Mouse (Mus musculus) embryo, embryonic 9.5 days (tissue): ENCODE measurements around the gene Ppp1r15a.
A peak's percentile ranks its signal among the peaks of the same experiment; 100 is the strongest.
"Not testable (repeated sequence)": the region's sequence is repeated elsewhere in the genome, so short reads cannot be mapped to it uniquely, and the experiment has no call there.

Source experiments
- DNase-seq: peaks from one replicate; pipeline ENCODE4 v3.0.0-alpha.2; 2017; ENCODE audit errors: extremely low spot score

Gene Ppp1r15a

DNA sequence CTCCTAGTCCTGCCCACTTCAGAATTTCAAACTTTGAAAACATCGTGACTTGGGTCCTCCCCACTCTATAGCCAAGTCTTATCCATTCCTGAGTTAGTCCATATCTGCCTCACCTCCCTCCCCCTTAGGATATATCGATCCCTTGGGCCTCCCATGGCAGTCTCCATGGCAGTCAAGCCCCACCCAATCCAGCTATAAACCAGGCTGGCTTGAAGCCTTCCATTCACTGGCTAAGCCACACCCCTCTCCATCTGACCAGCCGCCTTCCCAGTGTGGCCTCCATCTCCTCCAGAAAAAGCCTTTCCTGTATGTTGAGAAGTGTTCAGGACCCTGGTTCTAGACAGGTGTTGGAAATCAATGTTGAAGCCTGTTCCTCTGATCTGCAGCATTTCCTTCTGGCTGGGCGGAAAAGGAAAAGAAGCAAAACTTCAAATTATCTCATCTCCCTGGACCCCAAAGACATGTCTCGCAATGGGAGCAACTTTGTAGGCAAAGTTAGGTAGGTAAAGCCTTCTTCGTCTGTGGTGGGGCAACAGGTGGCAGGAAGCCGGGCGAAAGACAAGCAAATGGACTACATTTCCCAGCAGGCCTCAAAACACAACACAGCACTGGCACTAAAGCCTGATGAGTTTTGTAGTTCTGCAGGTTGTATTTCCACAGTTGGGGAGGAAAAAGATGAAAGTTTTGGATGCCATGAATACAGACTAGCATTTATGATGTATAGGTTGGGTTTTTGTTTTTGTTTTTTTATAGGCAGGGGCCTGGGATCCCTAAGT is 6.5 kb downstream of the Ppp1r15a start:
- DNase-seq: no peak

DNA sequence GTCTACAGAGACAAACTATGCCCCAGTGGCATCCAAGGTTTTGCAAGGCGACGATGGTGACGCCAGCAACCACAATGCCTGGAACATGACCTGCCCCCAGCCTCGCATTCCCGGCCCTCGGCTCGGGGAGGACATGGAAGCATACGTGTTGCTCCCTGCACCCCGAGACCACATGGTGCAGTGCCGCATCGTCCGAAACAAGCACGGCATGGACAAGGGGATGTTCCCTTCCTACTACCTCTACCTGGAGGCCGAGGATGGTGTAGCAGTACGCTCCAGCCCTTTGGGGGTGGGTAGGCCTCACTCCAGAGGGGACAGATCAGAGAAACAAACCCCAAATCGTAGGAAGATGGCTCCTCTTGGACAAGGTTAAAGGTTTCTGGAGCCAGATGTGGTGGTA is 7.5 kb downstream of the Ppp1r15a start:
- no peak for DNase-seq

DNA sequence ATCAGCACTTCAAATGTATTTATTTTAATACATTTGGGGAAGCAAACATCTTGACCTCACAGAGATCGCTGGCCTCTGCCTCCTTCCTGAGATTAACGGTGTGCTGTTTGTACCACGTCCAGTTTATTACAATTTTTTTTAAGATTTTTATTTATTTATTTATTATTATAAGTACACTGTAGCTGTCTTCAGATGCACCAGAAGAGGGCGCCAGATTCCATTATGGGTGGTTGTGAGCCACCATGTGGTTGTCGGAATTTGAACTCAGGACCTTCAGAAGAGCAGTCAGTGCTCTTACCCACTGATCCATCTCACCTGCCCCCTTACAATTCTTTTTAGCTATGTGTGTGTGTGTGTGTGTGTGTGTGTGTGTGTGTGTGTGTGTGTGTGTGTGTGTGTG is 9.2 kb downstream of the Ppp1r15a start:
- not testable (repeated sequence) for DNase-seq

DNA sequence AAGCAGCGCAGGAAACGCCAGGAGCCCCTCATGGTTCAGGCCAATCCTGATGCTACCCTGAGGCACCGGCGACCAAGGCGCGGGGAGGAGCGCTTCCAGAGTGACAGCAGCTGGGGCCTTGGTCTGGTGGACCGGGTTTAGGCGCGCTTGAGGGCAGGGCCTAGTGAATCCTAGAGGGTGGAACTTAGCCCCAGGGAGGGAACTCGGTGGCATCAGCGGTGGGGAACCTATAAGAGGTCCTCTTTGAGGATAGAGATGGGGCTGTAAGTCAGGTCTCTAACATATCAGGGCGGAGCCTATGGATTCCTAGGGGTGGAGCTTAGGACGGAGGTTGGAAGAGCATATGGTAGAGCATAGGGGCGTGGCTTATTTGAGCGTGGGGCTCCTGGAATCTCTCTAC is 10.6 kb downstream of the Ppp1r15a start:
- peak; percentile 56 for DNase-seq

DNA sequence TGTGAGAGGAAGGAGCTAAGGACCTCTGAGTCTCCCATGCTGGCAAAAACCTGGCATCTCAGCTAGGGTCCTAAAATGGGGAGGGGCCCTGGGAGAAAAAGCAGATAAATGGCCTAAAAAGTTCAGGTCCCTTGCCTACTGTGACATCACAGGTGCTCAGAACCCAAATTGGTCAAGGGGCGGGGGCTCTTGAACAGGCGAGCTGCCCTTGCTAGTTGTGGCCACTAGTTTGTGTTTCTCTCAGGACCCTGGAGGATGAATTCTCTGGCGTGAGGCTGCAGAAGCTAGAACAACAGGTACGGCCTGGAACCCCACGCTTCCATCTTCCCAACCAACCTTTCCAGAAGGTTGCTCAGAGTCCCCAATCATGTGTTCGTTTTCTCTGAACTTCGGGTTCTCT is 11.7 kb downstream of the Ppp1r15a start:
- no peak for DNase-seq

DNA sequence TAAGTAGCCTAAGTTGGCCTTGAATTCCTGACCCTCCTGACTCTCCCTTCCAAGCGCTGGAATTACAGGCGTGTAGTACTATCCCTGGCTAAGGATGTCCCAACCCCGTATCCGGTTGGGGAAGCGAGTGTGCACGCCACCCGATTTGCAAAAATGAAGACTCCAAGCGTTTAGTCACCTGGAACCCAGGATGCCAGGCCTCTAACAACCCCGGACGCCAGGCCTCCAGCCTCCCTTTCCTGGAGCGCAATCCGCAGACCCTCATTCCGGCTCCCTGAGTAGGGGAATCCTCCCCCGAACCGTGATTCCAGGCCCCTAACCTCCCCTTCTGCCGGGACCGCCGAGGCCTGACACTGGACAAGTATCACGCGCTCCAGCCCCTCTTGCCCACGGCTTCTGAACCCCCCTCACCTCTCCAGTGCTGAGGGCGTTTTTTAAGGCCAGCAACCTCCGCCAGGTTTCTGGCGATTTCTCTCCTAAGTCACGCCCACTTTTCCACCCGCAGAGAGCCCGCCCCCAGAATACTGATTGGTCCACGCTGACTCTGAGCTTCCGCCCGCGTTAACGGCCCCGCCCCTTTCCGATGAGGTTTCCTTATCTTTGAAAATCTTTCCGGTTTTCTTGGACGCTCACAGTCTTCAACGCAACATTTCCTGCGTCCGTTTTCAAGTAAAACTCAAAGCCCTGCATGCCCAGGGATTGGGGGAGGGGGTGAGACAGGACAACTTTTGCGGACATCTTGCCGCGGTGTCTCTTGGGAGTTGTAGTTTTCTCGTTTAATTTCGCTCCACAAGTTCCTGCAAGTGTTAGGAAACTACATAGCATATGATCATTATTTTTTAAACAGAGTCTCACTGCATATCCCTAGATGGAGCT is 15.9 kb downstream of the Ppp1r15a start, which contains the start of gene Nucb1:
Gene Nucb1, minus strand, starts transcription at position 495 of the 876 bp plus-strand sequence.
- peak; percentile 95 for DNase-seq

DNA sequence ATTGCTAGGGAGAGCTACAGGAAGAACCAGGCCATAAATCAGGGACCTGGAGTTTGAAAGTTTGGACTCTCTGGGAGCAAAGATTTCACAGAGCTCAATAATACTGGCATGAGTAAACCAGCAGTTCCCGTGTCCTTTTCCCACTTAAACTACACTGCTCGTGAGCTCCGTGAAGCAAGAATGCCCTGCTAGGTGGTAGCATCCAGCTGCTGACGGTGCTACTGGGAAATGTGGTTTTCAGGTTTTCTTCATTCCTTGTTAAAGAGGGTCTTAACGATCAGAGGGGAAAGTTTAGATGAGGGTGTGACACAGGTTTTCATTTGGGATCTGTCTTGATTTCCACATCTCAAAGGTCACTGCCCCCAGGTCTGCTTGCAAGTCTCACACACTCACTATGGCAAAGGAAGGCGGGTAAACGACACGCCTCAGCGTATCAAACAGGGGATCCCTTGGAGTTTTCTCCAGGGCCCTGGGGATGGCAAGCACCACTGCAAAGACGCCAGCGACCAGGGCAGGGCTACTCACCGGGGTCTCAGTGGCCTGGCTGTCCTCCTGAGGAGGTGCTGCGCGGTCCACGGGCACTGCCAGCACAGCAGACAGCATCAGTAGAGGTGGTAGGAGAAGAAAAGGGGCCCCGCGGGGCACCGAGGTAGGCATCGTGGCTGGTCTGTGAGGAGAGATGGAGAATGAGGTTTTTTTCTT is 16.7 kb downstream of the Ppp1r15a start:
- no peak for DNase-seq

DNA sequence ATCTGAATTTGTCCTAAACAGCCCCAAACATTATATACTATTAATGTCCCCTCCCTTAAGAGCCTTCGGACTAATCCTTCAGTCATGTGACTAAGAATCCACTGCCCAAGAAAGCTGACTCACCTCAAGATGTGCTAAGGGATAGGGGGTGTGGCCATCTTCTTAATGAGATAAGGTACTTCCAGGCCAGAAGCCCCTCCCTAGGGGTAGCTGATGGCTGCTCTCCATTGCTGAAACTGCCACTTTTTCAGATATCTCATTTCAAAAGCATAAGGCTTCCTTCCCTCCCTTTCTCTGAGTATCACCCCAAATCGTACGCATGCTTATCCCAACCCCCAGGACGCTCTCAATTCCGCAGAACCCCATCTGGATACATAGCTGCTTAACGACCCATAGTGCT is 17.5 kb downstream of the Ppp1r15a start:
- no peak for DNase-seq

DNA sequence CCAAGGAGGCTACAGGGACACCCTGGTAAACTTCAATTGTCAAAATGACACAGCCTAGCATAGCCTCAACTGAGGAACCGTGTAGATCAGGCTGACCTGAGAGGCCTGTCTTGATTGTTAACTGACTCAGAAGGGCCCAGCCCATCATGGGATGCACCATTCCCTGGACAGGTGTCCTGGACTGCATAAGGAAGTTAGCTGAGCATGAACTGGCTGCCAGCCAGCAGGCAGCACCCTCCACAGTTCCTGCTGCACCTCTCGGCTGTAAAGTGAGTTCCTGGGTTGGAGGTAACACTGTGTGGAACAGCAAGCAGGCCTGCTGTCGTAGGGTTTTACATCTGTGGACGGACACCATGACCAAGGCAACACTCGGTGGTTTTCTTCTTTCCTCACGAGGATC is 18.5 kb downstream of the Ppp1r15a start:
- no peak for DNase-seq

DNA sequence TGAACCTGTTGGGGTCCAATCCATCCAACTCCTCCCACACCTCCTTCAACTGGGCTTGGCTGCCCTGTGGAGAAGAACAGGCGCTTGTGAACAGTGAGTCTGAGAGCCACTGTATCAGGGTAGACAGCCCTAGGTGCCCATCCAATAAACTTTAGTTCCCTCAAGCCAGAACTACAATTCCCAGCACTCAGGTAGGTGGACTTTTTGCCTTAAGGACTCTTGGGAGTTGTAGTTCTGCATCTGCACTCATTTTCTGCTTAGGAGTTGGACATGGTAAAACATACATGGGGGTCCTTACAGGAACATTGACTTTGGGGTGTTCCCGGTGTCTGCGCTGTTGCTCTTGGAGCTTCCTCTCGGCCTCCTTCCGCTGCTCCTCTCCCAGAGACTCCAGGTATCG is 27.6 kb downstream of the Ppp1r15a start:
- no peak for DNase-seq

DNA sequence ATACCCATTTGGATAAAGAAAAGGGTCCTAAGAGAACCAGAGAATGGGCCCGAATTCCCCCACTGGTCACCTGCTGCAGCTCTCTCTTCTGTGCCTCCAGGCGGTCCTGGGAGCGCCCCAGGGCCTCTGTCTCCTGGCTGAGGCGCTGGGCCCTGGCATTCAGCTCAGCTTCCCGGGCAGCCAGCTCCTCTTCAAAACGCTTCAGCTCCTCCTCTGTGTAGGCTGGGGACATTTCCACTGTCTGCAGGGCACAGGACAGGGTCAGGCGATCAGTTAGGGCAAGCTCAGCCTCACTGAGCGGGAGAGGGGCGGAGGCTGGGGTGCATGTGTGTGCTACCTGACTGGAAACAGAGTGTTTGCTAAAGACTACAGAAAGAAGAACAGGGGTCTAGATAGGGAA is 31.5 kb downstream of the Ppp1r15a start:
- DNase-seq: no peak

DNA sequence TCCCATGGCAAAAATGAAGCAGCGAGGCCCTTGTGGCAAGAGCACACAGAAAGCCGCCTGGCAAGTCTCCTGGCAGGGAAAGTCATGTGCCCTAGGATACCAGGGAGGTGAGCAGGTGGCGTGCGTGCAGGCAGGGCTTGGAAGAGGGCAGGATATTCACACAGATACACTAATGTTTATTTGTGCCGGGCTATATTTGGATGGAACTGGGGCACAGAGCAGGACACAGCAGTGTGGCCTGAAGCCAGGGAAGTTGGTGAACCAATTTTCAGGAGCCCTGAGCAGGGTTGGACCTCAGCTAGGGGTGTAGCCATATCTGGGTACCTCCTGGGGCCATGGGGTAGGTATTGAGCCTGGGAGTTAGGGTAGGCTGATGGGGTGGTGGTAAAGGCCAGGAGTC is 33.1 kb downstream of the Ppp1r15a start:
- DNase-seq: no peak

DNA sequence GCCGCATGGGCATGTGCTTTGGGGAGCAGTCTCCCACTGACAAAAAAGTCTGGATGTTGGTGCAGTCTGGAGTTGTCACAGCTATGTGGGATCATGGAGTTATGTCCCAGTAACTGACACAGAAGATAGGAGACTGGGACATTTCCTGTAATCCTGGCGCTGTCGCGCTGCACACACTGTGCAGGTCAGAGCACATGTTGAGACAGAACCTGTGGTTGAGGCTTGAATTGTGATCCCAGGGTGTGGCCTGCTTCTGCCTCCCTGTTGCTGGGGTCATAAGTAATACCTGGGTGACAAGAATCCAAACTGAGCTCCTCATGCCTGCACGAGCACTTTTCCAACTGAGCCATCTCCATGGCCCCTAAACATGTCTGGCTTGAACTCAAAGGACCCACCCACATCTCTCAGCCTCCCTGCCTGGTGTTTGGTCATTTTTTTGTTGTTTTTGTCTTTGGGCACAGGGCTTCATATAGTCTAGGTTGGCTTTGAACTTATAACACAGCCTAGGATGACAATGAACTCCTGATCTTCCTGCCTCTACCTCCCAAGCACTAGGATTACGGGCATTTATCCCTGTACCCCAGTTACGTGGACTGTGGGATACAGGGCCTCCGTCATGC is 33.7 kb downstream of the Ppp1r15a start:
- DNase-seq: no peak

DNA sequence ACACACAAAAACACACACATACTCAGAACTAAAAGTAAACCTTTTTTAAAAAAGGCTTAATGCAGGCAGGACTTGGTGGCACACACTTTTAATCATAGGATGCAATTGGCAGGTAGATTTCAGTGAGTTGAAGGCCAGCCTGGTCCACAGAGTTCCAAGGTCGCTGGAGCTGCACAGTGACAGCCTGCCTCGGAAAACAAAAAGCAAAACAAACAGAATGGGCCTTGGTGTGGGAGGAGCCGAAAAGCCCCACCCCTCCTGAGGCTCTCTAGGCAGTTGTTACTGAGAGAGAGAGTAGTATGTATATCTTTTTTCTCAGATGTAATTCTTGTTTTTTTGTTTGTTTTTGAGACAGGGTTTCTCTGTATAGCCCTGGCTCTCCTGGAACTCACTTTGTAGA is 34.8 kb downstream of the Ppp1r15a start:
- DNase-seq: no peak

DNA sequence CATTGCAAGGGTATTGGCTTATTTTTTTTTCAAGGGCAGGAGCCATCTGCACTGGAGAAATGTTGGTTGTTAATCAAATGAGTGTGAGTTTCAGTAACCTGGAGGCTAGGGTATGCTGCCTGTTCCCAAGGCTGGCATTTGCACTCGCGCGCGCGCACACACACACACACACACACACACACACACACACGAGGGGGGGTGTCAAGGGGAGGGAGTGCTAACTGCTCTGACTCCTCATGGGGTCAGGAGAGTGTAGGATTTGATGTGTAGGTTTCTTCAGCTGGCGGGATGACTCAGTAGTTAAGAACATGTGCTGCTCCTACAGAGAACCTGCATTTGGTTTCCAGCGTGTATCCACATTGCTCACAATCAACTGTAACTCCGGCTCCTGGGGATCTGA is 35.2 kb downstream of the Ppp1r15a start:
- DNase-seq: peak; percentile 52

DNA sequence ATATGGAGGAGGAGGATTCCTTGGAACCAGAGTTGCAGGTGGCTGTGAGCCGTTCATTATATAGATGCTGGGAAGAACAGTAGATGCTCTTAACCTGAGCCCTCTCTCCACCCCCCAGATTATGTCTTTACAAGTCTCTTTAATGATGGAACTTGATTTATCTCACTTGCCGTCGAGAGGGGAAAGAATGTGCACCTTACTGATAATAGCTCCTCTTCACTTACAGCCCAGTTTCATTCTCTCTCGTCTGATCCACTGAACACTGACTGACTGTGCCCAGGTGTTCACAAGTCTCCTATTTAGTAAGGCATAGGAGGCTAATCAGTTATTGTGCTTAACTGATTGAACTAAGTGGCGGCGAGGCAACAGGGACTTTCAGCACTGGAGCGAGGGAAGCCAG is 36.5 kb downstream of the Ppp1r15a start:
- no peak for DNase-seq

DNA sequence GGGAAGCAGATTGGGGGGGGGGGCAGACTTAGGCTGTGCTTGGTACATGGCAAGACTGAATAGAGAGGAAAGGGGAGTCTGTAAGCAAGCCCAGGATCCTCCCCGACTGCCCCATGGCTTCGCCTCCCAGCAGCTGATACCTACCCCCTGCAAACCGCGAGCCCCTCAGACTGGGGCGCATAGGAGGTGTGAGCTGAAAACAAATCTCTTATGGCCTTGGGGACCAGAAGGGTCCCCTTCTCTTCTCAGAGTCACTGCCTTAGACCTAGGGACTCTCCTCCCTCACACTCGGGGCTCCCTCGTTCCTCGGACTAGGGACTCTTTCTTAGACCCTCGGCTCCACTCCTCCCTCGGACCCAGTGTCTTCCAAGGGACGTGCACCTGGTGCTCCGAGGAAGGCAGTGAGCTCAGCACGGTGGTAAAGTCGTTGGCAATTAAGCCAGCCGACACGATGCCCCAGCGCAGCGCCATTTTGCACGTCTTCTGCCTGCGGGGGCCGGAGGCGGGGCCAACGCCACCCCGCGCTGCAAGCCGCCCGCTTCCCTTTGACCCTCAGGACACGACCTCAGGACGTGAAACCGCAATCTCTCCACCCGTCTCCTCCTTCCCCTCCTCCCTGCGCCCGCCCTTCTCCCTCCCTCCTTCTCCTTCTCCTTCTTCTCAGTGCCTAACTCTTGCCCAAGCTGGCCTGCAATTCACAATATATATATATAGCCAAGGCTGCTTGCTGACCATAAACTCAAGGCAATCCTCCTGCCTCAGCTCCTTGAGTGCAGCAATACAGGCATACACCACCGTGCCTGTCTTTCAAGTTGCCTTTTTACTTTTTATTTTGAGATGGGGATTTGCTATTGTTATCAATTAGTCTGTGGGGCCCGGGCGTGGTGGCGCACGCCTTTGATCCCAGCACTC is 37.5 kb downstream of the Ppp1r15a start, which contains the start of gene Dhdh:
Gene Dhdh, minus strand, starts transcription at position 513 of the 912 bp plus-strand sequence.
- DNase-seq: peak; percentile 83

DNA sequence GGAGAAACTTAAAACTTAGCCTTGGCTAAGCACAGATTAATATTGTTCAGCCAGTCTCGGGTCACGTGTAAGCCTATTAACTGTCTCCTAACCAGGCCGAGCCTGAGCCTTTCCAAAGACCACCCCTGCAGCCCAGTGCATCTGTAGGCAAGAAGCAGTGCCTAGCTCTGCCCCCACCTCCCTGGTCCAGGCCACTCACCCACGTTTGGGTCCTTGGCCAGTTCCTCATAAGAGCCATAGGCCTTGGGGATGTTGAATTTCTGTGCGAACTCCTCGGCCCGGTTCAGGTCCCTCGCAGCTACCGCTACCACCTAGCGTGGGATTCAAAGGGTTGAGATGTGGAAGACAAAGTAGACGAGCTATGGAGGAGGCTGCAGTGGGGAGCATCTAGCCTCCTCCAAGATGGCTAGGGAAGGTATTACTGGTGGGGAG is 38.2 kb downstream of the Ppp1r15a start:
- peak; percentile 49 for DNase-seq

DNA sequence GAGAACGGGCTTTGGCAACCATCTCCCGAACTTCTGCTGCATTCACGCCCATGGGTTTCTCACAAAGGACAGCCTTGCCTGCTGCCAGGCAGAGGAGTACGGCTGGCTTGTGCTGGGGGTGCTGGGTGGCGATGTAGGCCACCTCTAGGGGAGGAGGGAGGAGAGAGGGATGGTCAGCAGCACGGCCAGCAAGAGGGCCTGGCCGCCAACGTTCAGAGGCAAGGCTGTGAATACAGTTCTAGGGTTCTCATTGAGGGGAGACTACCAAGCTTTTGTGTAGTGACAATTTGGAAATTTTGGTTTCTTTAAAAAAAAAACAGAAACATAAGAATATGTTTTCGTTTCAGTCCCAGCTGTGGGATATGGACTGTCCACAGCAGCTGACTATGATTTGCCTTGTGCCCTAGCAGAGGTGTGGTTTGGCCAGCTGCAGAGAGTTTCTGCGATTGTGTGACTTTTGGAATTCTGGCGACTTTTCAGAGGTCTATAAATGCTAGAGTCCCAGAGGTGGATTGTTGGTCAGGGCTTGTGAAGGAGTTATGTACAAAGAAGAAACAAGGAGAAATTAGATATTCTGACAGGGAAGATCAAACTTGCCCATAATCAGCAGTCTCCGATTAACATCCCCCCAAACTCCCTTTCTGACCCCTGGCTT is 39.2 kb downstream of the Ppp1r15a start, which contains the start of gene Gm45808:
Gene Gm45808, minus strand, starts transcription at position 51 of the 655 bp plus-strand sequence.
- DNase-seq: no peak

DNA sequence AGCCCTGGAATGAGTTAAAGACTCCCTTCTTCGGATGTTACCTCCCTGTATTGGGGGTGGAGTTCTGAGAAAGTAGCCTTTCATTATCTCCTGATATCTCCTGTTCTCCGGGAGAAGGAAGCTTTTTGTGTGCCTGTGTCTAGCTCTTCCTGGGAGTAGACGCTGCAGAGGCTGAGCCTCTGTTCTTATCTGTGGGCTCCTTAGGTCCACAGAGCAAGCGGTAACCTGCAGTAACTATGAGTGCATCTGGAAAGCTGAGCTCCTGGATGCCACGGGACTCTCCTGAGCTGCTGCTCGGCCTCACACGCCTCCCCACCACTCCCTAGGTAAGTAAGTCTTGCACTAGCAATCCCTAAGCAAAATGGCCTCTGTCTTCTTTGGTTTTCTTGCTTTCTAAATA is 39.9 kb downstream of the Ppp1r15a start:
- DNase-seq: no peak
